Mouse (Mus musculus): Measurements from ENCODE around the gene Cfap97d1. TPM values are rescaled to one million over a fixed set of nuclear protein-coding genes. Genes with fewer than 3 reads are reported as not detected.

Gene Cfap97d1
- polyA plus RNA-seq, 1 experiment from 2014 or later, result not detected

DNA sequence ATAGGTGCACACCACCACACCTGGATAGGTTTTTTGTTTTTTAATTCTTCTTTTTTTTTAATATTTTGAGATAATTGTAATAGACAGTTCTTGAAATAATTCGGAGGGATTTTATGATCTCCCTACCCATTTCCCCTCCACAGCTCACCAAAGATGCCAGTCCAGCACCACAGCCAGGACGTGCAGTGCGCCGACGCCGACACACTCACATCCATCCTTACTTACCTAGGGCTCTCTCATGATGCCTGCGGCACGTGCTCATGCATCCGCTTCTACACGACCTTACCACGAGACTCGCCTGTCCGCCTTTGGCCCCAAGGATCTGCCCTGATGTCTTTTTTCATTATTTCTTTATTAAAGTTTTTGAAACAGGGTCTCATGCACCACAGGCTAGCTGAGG is 14.2 kb upstream of the Cfap97d1 start:
- WGBS (ENCODE audit: insufficient replicate concordance), result 71% methylated on average over 13 of the region's 13 CpGs
- no peak overlapping the region for H3K4me2 ChIP-seq (ENCODE audit: low read depth, low read length)
- H3K4me1 ChIP-seq (ENCODE audit: control insufficient read depth, low read depth, low read length), result no peaks in the 10 kb centered on the region
- ATAC-seq (ENCODE audit: low read depth), result no peak
- H3K36me3 ChIP-seq (ENCODE audit: control insufficient read depth, insufficient read depth), result no peaks in the 10 kb centered on the region
- H3K9me3 ChIP-seq (replicated peaks; ENCODE audit: control insufficient read depth, low read length), result no peaks in the 10 kb centered on the region
- peaks cover 29% of the 10 kb centered on the region for H3K27me3 ChIP-seq (ENCODE audit: control insufficient read depth, insufficient read depth, low read depth, low read length)
- H3K4me3 ChIP-seq (ENCODE audit: low read depth, low read length), result no peak overlapping the region
- no peak overlapping the region for H3K27ac ChIP-seq (ENCODE audit: low read length)
- H3K9ac ChIP-seq (ENCODE audit: low read depth, low read length), result no peak overlapping the region

- H3K4me3 ChIP-seq (ENCODE audit: low read depth, low read length), result no peak overlapping the region
- H3K4me2 ChIP-seq (ENCODE audit: low read depth, low read length), result no peak overlapping the region
- ATAC-seq (ENCODE audit: low read depth), result no peak
- no peaks in the 10 kb centered on the region for H3K9me3 ChIP-seq (replicated peaks; ENCODE audit: control insufficient read depth, low read length)
- no peaks in the 10 kb centered on the region for H3K4me1 ChIP-seq (ENCODE audit: control insufficient read depth, low read depth, low read length)
- H3K27me3 ChIP-seq (ENCODE audit: control insufficient read depth, insufficient read depth, low read depth, low read length), result peaks cover 13% of the 10 kb centered on the region
- H3K36me3 ChIP-seq (ENCODE audit: control insufficient read depth, insufficient read depth), result no peaks in the 10 kb centered on the region
- no peak overlapping the region for H3K27ac ChIP-seq (ENCODE audit: low read length)
- WGBS (ENCODE audit: insufficient replicate concordance), result 32% methylated on average over 3 of the region's 3 CpGs
- no peak overlapping the region for H3K9ac ChIP-seq (ENCODE audit: low read depth, low read length)
Observed at GRCm38 (mm10) chr11:101971410-101971809, 12.7 kb upstream of the Cfap97d1 start.

DNA sequence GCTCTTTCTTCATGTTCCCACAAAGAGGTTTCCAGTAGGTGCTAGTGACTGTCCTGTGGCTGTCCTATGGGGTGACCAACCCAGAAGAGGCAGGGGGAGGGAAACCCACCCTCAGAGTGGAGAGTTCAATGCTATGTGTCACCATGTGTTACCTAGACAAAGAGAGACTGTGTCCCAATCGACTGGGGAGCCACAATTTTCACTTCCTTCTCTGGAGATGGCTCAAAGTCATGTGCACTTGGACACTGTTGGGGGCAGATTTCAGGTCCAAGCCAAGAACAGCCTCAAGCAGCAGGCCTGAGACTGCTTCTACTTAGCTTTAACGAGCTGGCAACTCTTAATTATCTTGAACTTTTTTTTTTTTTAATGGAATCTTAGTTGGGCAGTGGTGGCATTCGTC is 12.0 kb upstream of the Cfap97d1 start:
- Histone ChIP-seq H3K4me2 (ENCODE audit: low read depth, low read length) (no peak overlapping the region), H3K27me3 (ENCODE audit: control insufficient read depth, insufficient read depth, low read depth, low read length) (peaks cover 8% of the 10 kb centered on the region; the same call in 1 of the 2 replicates), H3K4me3 (ENCODE audit: low read depth, low read length) (no peak overlapping the region), H3K27ac (ENCODE audit: low read length) (no peak overlapping the region), H3K4me1 (ENCODE audit: control insufficient read depth, low read depth, low read length) (no peaks in the 10 kb centered on the region), H3K9ac (ENCODE audit: low read depth, low read length) (no peak overlapping the region), H3K36me3 (ENCODE audit: control insufficient read depth, insufficient read depth) (no peaks in the 10 kb centered on the region), H3K9me3 (replicated peaks; ENCODE audit: control insufficient read depth, low read length) (no peaks in the 10 kb centered on the region)
- no peak for ATAC-seq (ENCODE audit: low read depth)
- WGBS (ENCODE audit: insufficient replicate concordance), result 45% methylated on average over 3 of the region's 3 CpGs

GRCm38 (mm10) chr11:101972651-101973050 is 11.4 kb upstream of the Cfap97d1 start:
- H3K4me3 ChIP-seq (ENCODE audit: low read depth, low read length), result no peak overlapping the region
- H3K4me2 ChIP-seq (ENCODE audit: low read depth, low read length), result no peak overlapping the region
- ATAC-seq (ENCODE audit: low read depth), result no peak
- H3K9me3 ChIP-seq (replicated peaks; ENCODE audit: control insufficient read depth, low read length), result no peaks in the 10 kb centered on the region
- no peaks in the 10 kb centered on the region for H3K4me1 ChIP-seq (ENCODE audit: control insufficient read depth, low read depth, low read length)
- no peaks in the 10 kb centered on the region for H3K36me3 ChIP-seq (ENCODE audit: control insufficient read depth, insufficient read depth)
- H3K9ac ChIP-seq (ENCODE audit: low read depth, low read length), result no peak overlapping the region
- H3K27ac ChIP-seq (ENCODE audit: low read length), result no peak overlapping the region
- peaks cover 8% of the 10 kb centered on the region; the same call in 1 of the 2 replicates for H3K27me3 ChIP-seq (ENCODE audit: control insufficient read depth, insufficient read depth, low read depth, low read length)
- 67% methylated on average over 5 of the region's 5 CpGs for WGBS (ENCODE audit: insufficient replicate concordance)

DNA sequence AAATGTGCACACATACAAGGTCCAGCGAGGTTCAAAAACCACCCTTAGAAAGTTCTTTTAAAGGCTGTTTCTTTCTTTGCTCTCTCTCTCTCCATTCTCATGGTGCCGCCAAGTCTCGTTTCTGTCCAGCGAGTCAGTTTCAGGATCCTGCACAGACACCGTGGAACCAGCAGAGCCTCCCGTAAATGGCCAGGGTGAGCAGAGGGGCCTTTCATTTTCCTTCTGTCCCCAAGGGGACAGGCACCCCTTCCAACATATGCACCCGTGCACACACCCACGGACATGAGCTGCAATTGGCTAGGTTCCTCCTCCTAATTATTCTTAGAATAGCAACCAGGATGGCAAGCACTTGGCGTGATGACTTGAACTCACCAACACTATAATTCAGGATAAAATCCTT is 10.6 kb upstream of the Cfap97d1 start:
- ATAC-seq (ENCODE audit: low read depth), result no peak
- 69% methylated on average over 9 of the region's 9 CpGs for WGBS (ENCODE audit: insufficient replicate concordance)
- no peaks in the 10 kb centered on the region for H3K36me3 ChIP-seq (ENCODE audit: control insufficient read depth, insufficient read depth)

GRCm38 (mm10) chr11:101974181-101974580 is 9.9 kb upstream of the Cfap97d1 start:
- Histone ChIP-seq H3K4me2 (ENCODE audit: low read depth, low read length) (no peak overlapping the region), H3K27me3 (ENCODE audit: control insufficient read depth, insufficient read depth, low read depth, low read length) (no peaks in the 10 kb centered on the region), H3K4me3 (ENCODE audit: low read depth, low read length) (no peak overlapping the region), H3K9ac (ENCODE audit: low read depth, low read length) (no peak overlapping the region), H3K4me1 (ENCODE audit: control insufficient read depth, low read depth, low read length) (no peaks in the 10 kb centered on the region), H3K36me3 (ENCODE audit: control insufficient read depth, insufficient read depth) (no peaks in the 10 kb centered on the region), H3K27ac (ENCODE audit: low read length) (no peak overlapping the region), H3K9me3 (replicated peaks; ENCODE audit: control insufficient read depth, low read length) (no peaks in the 10 kb centered on the region)
- ATAC-seq (ENCODE audit: low read depth), result no peak
- 44% methylated on average over 6 of the region's 6 CpGs for WGBS (ENCODE audit: insufficient replicate concordance)

More for the DNA sequence above, 10.6 kb upstream of the Cfap97d1 start:
- Histone ChIP-seq H3K27me3 (ENCODE audit: control insufficient read depth, insufficient read depth, low read depth, low read length) (peaks cover 2% of the 10 kb centered on the region; the same call in 1 of the 2 replicates), H3K4me1 (ENCODE audit: control insufficient read depth, low read depth, low read length) (no peaks in the 10 kb centered on the region), H3K9ac (ENCODE audit: low read depth, low read length) (no peak overlapping the region), H3K27ac (ENCODE audit: low read length) (no peak overlapping the region), H3K9me3 (replicated peaks; ENCODE audit: control insufficient read depth, low read length) (no peaks in the 10 kb centered on the region), H3K4me2 (ENCODE audit: low read depth, low read length) (no peak overlapping the region), H3K4me3 (ENCODE audit: low read depth, low read length) (no peak overlapping the region)

DNA sequence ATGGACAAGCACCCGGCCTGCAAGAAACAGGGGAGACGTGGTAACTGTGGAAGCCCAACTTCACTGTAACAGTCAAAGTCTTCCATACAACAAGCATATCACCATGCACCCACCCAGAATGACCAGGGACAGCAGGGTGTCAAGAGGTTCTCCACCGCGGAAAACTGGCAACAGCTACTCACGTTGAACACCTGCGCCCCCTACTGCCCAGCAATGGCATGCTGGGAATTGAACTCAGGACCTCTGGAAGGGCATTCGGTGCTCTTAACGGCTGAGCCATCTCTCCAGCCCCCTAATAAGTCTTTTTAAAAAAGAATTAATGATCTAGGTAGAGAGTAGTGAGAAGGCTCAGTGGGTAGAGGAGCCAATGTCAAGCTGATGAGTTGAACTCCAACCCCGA is 9.2 kb upstream of the Cfap97d1 start:
- H3K9me3 ChIP-seq (replicated peaks; ENCODE audit: control insufficient read depth, low read length), result no peaks in the 10 kb centered on the region
- no peak overlapping the region for H3K9ac ChIP-seq (ENCODE audit: low read depth, low read length)
- no peaks in the 10 kb centered on the region for H3K4me1 ChIP-seq (ENCODE audit: control insufficient read depth, low read depth, low read length)
- no peak overlapping the region for H3K4me3 ChIP-seq (ENCODE audit: low read depth, low read length)
- H3K4me2 ChIP-seq (ENCODE audit: low read depth, low read length), result no peak overlapping the region
- H3K36me3 ChIP-seq (ENCODE audit: control insufficient read depth, insufficient read depth), result no peaks in the 10 kb centered on the region
- ATAC-seq (ENCODE audit: low read depth), result no peak
- 56% methylated on average over 9 of the region's 9 CpGs for WGBS (ENCODE audit: insufficient replicate concordance)
- H3K27ac ChIP-seq (ENCODE audit: low read length), result no peak overlapping the region
- no peaks in the 10 kb centered on the region for H3K27me3 ChIP-seq (ENCODE audit: control insufficient read depth, insufficient read depth, low read depth, low read length)

DNA sequence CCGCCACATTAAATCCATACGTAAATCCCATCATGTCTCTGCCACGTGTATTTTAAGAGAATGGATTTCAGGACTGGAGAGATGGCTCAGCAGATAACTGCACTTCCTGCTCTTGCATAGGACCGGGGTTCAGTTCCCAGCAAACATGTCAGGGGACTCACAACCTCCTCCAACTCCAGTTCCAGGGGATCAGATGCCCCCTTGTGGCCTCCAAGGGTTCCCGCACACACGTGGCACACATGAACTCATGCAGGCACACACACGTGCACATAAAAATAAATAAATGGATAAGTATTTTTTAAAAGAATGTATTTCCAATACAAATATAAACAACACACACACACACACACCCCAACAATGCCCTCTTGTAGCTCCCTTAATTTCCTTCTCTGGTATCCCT is 7.1 kb upstream of the Cfap97d1 start:
- 79% methylated on average over 7 of the region's 7 CpGs for WGBS (ENCODE audit: insufficient replicate concordance)
- Histone ChIP-seq H3K27ac (ENCODE audit: low read length) (no peak overlapping the region), H3K4me2 (ENCODE audit: low read depth, low read length) (no peak overlapping the region), H3K27me3 (ENCODE audit: control insufficient read depth, insufficient read depth, low read depth, low read length) (no peaks in the 10 kb centered on the region), H3K4me1 (ENCODE audit: control insufficient read depth, low read depth, low read length) (no peaks in the 10 kb centered on the region; the same call in 1 of the 2 replicates), H3K9me3 (replicated peaks; ENCODE audit: control insufficient read depth, low read length) (no peaks in the 10 kb centered on the region), H3K4me3 (ENCODE audit: low read depth, low read length) (no peak overlapping the region), H3K36me3 (ENCODE audit: control insufficient read depth, insufficient read depth) (no peaks in the 10 kb centered on the region), H3K9ac (ENCODE audit: low read depth, low read length) (no peak overlapping the region)
- ATAC-seq (ENCODE audit: low read depth), result no peak

DNA sequence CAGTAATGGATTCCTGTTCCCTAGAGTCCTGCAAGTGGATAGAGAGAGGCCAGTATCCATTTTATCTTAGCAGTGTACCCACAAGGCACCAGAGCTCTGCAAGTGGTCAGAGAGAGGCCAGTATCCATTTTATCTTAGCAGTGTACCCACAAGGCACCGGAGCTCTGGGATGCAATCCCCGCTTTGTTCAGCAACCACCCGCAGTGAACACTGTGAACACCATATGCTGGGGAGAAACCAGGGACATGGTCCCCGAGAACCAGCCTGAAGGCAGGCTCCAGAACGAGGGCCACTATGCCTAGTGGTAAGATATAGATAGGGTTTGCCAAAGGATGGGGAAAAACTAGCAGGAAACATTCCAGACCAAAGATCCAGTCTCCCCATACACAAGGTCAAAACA is 4.9 kb upstream of the Cfap97d1 start:
- no peak overlapping the region for H3K9ac ChIP-seq (ENCODE audit: low read depth, low read length)
- peaks cover 5% of the 10 kb centered on the region for H3K27me3 ChIP-seq (ENCODE audit: control insufficient read depth, insufficient read depth, low read depth, low read length)
- no peak for ATAC-seq (ENCODE audit: low read depth)
- no peak overlapping the region for H3K27ac ChIP-seq (ENCODE audit: low read length)
- 65% methylated on average over 5 of the region's 5 CpGs for WGBS (ENCODE audit: insufficient replicate concordance)
- no peaks in the 10 kb centered on the region for H3K36me3 ChIP-seq (ENCODE audit: control insufficient read depth, insufficient read depth)
- H3K9me3 ChIP-seq (replicated peaks; ENCODE audit: control insufficient read depth, low read length), result no peaks in the 10 kb centered on the region
- no peak overlapping the region for H3K4me2 ChIP-seq (ENCODE audit: low read depth, low read length)
- no peak overlapping the region for H3K4me3 ChIP-seq (ENCODE audit: low read depth, low read length)
- peaks cover 5% of the 10 kb centered on the region for H3K4me1 ChIP-seq (ENCODE audit: control insufficient read depth, low read depth, low read length)
